Mouse (Mus musculus) splenic B cell, adult 2 months (primary cell): ENCODE data around the gene Il18bp.
"Not testable (repeated sequence)": the region's sequence is repeated elsewhere in the genome, so short reads cannot be mapped to it uniquely, and the experiment has no call there.

Experiments
- DNase-seq: peaks from one replicate; pipeline ENCODE4 v3.0.0-alpha.2; 2011; ENCODE audit warnings: low read depth, low spot score
- H3K27me3 ChIP-seq: 2 replicates; pipeline ENCODE4 v1.6.1; 2012; ENCODE audit warnings: mild to moderate bottlenecking, low read length, moderate library complexity, mixed read lengths; ENCODE audit not compliant: control insufficient read depth, poor library complexity, insufficient read depth, severe bottlenecking
- H3K36me3 ChIP-seq: 2 replicates; pipeline ENCODE4 v1.6.1; 2012; ENCODE audit warnings: mild to moderate bottlenecking, low read length, moderate library complexity, mixed read lengths; ENCODE audit not compliant: control insufficient read depth, poor library complexity, insufficient read depth, severe bottlenecking

Gene Il18bp

DNA sequence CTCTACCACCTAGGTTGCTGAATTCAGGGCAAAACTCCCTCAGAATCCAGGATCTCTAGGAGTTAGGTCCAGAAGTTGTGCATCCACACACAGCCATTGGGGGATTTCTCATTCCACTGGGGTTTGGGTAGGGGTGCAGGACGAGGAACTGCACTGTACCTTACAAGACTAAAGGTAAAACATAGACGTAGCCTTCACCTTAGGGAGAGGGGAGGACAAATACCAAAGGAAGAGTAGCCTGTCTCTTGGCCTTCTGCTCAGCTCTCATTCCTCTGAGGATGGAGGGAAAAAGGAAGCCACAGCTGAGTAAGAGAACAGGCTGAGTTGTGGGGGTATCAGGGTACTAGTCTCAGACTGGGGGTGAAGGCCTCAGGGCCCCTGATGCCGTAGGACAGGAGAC, at the start of gene Il18bp:
Il18bp (minus strand) TSS at position 101 of the 400 bp plus-strand sequence.
- Histone ChIP-seq H3K27me3 (no peaks in the 10 kb centered on the region), H3K36me3 (no peaks in the 10 kb centered on the region; the same call in 1 of the 2 replicates)
- DNase-seq = no peak

DNA sequence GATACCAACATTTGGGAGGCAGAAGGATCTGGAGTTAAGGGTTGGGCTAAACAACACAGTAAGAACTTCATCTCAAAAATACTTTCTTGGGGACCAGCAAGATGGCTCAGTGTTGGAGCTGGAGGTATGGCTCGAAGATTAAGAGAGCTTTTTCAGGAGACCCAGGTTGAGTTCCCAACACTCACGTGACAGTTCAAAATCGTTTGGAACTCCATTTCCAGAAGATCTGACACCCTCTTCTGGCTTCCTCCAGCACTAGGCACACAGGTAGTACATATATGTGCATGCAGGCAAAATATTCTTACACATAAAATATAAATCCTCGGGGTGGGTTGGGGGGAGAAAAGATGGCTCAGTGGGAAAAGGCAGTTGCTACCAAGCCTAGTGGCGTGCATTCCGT, 47.9 kb upstream of the Il18bp start:
- peaks cover 3% of the 10 kb centered on the region; the same call in 1 of the 2 replicates for H3K36me3 ChIP-seq
- no peak for DNase-seq
- no peaks in the 10 kb centered on the region for H3K27me3 ChIP-seq

DNA sequence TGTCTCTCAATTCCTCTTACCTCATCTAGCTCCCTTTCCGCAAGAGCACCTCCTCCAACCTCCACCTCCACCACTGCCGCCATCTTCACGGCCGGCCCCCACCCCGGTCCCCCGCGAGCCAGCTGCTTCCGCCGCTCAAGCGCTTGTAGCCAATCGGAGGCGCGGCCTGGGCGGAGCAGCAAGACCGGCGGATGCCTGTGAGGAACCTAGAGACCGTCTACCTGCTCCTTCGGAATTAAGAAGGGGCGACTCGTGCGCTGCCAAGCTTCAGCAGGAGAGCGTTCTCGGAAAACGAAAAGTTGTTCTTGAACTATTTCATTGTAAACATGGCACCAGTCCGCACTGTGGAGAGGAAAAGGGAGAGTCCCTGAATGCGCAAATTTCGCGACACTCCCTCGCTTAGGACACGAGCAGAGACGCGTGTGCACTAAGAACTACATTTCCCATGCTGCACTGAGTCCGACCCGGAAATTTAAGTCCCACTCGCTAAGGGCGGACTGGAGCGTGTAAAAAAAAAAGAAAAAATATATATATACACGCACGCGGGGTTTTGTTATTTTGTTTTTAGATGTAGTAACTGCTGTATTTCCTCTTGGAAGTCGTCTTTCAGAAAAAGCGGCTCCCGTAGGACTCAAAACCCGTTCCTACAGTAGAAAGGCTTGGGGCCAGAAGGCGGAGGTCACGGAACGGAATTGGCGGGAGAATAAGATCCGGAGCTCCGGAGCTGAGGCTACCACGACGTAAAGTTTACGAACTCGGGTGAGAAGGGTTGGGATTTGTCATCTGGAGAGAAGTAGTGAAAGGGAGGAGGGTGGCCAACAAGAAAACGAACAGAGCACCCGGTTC, 46.8 kb upstream of the Il18bp start, which contains the start of the genes Rnf121, Xndc1 and Xntrpc:
Rnf121 (minus strand) TSS at position 424 of the 846 bp plus-strand sequence.
Xndc1 (plus strand) TSS at position 466 of the 846 bp plus-strand sequence.
Xntrpc (plus strand) TSS at position 668 of the 846 bp plus-strand sequence.
- Histone ChIP-seq H3K36me3 (no peaks in the 10 kb centered on the region), H3K27me3 (no peaks in the 10 kb centered on the region)
- peak; percentile 89 for DNase-seq

GRCm38 (mm10) chr7:102064655-102065045, 46.2 kb upstream of the Il18bp start:
- Histone ChIP-seq H3K36me3 (no peaks in the 10 kb centered on the region), H3K27me3 (no peaks in the 10 kb centered on the region)
- DNase-seq = no peak

GRCm38 (mm10) chr7:102063891-102064290, 45.4 kb upstream of the Il18bp start:
- no peak for DNase-seq
- no peaks in the 10 kb centered on the region for H3K36me3 ChIP-seq
- H3K27me3 ChIP-seq = no peaks in the 10 kb centered on the region

- Histone ChIP-seq H3K36me3 (no peaks in the 10 kb centered on the region), H3K27me3 (no peaks in the 10 kb centered on the region)
- DNase-seq = no peak
Observed at GRCm38 (mm10) chr7:102062203-102062602, 43.7 kb upstream of the Il18bp start.

DNA sequence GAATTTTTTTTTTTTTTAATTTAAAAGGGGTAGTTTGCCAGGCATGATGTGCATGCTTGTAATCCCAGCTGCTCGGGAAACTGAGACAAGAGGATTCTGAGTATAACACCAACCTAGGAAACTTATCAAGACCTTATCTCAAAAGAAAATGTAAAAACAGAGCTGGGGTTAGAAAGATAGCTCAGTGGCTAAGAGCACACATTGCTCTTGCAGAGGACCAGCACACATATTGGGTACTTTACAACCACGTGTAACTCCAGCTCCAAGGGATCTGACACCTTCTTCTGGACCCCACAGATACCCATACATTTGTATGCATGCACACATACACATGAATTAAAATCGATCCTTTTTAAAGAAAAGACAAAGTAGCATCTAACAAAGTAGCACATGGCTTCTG, 42.9 kb upstream of the Il18bp start:
- no peaks in the 10 kb centered on the region for H3K36me3 ChIP-seq

DNA sequence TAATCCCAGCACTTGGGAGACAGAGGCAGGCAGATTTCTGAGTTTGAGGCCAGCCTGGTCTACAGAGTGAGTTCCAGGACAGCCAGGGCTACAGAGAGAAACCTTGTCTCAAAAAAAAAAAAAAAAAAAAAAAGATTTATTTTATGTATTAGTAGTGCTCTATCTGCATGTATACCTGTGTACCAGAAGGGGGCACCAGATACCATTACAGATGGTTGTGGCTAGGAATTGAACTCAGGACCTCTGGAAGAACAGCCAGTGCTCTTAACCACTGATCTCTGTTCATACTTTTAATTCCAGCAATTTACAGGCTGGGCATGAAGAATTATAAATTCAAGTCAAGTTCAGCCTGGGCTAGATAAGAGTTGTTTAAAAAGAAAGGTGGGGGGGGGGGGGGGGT, 30.0 kb upstream of the Il18bp start:
- H3K27me3 ChIP-seq = not testable (repeated sequence)
- DNase-seq = peak; percentile 65

More for the DNA sequence above, 42.9 kb upstream of the Il18bp start:
- no peak for DNase-seq
- H3K27me3 ChIP-seq = no peaks in the 10 kb centered on the region

DNA sequence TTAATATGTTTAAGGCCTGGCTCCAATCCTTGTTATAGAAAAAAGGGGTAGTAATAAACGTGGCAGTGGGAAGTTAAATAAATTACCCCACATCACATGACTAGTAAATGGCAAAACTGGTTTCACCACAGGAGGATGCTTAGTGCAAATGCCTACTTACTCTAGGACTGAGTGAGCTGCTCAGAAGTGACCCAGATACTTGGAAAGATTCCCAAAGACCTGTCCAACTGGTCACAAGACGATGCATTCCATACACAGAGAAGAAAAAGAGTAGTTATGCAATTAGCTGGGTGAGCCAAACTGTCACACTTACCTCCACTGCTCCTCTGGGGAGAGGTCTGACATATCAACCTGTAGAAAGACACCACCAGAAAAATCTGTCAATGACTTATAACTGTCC, 23.8 kb upstream of the Il18bp start:
- H3K36me3 ChIP-seq = peaks cover 11% of the 10 kb centered on the region
- DNase-seq = no peak
- no peaks in the 10 kb centered on the region for H3K27me3 ChIP-seq

More for the DNA sequence above, 30.0 kb upstream of the Il18bp start:
- not testable (repeated sequence) for H3K36me3 ChIP-seq

GRCm38 (mm10) chr7:102037318-102037717, 18.8 kb upstream of the Il18bp start:
- no peak for DNase-seq
- Histone ChIP-seq H3K27me3 (no peaks in the 10 kb centered on the region), H3K36me3 (peaks cover 22% of the 10 kb centered on the region)

DNA sequence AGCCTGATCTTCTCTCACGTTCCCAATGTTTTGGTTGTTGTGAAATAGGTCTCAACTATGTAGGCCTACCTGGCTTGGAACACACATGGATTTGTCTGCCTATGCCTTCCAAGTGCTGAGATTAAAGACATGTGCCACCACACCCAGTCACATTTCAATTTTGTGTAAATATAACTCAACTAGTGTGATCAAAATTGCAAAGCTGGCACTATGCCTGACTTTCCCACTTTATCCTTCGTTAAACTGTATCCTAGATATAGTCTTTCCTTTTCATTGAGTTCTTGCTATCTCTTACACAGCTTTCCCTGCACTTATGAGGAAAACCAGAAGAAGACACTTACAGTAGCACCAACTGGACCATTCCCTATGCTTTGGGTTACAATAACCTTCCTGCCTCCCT, 17.0 kb upstream of the Il18bp start:
- Histone ChIP-seq H3K36me3 (peaks cover 18% of the 10 kb centered on the region), H3K27me3 (no peaks in the 10 kb centered on the region)
- no peak for DNase-seq

DNA sequence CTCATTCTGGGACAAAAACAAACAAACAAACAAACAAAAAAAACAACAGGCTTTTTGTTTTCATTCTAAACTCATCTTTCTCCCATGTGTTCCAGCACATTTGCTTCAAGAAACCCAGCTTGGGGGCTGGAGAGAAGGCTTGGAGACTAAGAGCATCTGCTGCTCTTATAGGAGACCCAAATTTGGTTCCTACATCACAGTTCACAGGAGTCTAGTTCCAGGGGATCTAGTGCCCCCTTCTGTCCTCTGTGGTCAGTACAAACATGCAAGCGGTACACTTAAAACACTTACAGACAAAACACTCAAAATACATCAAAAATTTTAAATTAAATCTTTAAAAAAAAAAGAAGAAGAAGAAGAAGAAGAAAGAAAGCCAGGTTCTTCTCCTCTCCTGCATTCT, 16.4 kb upstream of the Il18bp start:
- Histone ChIP-seq H3K27me3 (no peaks in the 10 kb centered on the region), H3K36me3 (peaks cover 17% of the 10 kb centered on the region)
- DNase-seq = peak; percentile 41

- no peak for DNase-seq
- Histone ChIP-seq H3K27me3 (no peaks in the 10 kb centered on the region), H3K36me3 (peaks cover 1% of the 10 kb centered on the region)
Observed at GRCm38 (mm10) chr7:102025187-102026119, 7.0 kb upstream of the Il18bp start.

DNA sequence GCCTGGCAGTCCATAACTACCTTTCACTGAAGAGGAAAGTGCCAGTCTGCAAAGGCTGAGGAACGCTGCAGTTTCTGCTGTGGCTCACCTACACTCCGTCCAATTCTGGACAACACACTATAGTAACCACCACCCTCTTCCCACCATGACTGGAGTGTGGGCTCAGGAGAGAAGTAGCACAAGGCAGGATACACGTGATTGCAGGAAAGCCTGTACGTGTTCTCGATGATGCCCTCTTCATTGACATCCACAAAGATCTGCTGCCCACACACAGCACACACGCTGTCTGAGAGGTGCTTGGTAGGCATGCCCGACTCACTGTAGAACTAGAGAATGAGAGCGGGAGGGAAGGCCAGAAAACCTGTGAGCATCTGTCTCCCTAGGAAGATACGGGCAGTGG, 5.3 kb upstream of the Il18bp start:
- DNase-seq = no peak
- H3K36me3 ChIP-seq = peaks cover 1% of the 10 kb centered on the region; the same call in 1 of the 2 replicates
- H3K27me3 ChIP-seq = no peaks in the 10 kb centered on the region

GRCm38 (mm10) chr7:102020934-102021333, 2.4 kb upstream of the Il18bp start:
- H3K27me3 ChIP-seq, H3K36me3 ChIP-seq, DNase-seq: not testable (repeated sequence)
